Mouse (Mus musculus) forebrain, embryonic 11.5 days (tissue): ENCODE measurements around the gene Teddm3. TPM values are rescaled to one million over a fixed set of nuclear protein-coding genes. Genes with fewer than 3 reads are reported as not detected.
"Not testable (repeated sequence)": the region's sequence is repeated elsewhere in the genome, so short reads cannot be mapped to it uniquely, and the experiment has no call there.

Experiments
- ATAC-seq: fragments of 200-750 bp; cut with Nextera tagmentation; replicated peaks from 2 replicates; pipeline ENCODE4 v1.8.0; 2017; ENCODE audit warnings: moderate TSS enrichment; ENCODE audit not compliant: low FRiP score
- DNase-seq: peaks from one replicate; pipeline ENCODE4 v3.0.0-alpha.2; 2017; ENCODE audit warnings: low spot score
- H3K27ac ChIP-seq: fragments of 300-500 bp; sonication (generic); 2 replicates; pipeline ENCODE4 v1.5.1; 2014; ENCODE audit warnings: low read depth, low read length
- H3K27me3 ChIP-seq: fragments of 300-500 bp; sonication (generic); 2 replicates; pipeline ENCODE4 v1.6.1; 2014; ENCODE audit warnings: mild to moderate bottlenecking, low read length, mixed read lengths; ENCODE audit not compliant: control insufficient read depth, insufficient read depth
- H3K36me3 ChIP-seq: fragments of 300-500 bp; sonication (generic); 2 replicates; pipeline ENCODE4 v1.6.1; 2014; ENCODE audit warnings: mild to moderate bottlenecking, low read length, moderate library complexity, mixed read lengths; ENCODE audit not compliant: control insufficient read depth, insufficient read depth
- H3K4me1 ChIP-seq: fragments of 300-500 bp; sonication (generic); replicated peaks from 2 replicates; pipeline ENCODE4 v1.6.1; 2014; ENCODE audit warnings: low read length, mixed read lengths; ENCODE audit not compliant: control insufficient read depth, insufficient read depth
- H3K4me2 ChIP-seq: fragments of 300-500 bp; sonication (generic); 2 replicates; pipeline ENCODE4 v1.6.1; 2014; ENCODE audit warnings: low read depth, mild to moderate bottlenecking, low read length, moderate library complexity, mixed read lengths; ENCODE audit not compliant: severe bottlenecking
- H3K4me3 ChIP-seq: fragments of 300-500 bp; sonication (generic); 2 replicates; pipeline ENCODE4 v1.5.1; 2014; ENCODE audit warnings: low read depth, low read length
- H3K9ac ChIP-seq: fragments of 300-500 bp; sonication (generic); 2 replicates; pipeline ENCODE4 v1.6.1; 2014; ENCODE audit warnings: low read length
- H3K9me3 ChIP-seq: fragments of 300-500 bp; sonication (generic); 2 replicates; pipeline ENCODE4 v1.6.1; 2016; ENCODE audit warnings: low read length, mixed read lengths; ENCODE audit not compliant: control insufficient read depth
- WGBS: fragments of 180-500 bp; shearing (Covaris S2); extraction: QIAGEN DNeasy Blood & Tissue Kit; methylation state at CpG from one replicate; pipeline ENCODE4 v1.1.7; 2014; 5-methylcytosine and 5-hydroxymethylcytosine counted together
- polyA plus RNA-seq: library from polyadenylated mRNA; unstranded; fragments of >200 nt; fragmentation: Nextera tagmentation; extraction: Ambion mirVana; gene quantifications from 2 replicates; pipeline ENCODE4 v1.2.1, GENCODE M21; 2014

The Teddm3 gene
- polyA plus RNA-seq = not detected in 2 replicates

- not testable (repeated sequence) for H3K4me1 ChIP-seq, H3K27ac ChIP-seq, H3K9me3 ChIP-seq, DNase-seq, H3K4me3 ChIP-seq, H3K9ac ChIP-seq, H3K4me2 ChIP-seq, ATAC-seq, H3K36me3 ChIP-seq, H3K27me3 ChIP-seq
- WGBS = no CpG with 5 or more reads among the region's 2 CpGs
Observed at GRCm38 (mm10) chr16:21153900-21154299, at the start of gene Teddm3. TSS of gene Teddm3 (minus strand) at chr16:21154000.

GRCm38 (mm10) chr16:21202731-21203130, 48.9 kb upstream of the Teddm3 start:
- ATAC-seq (no peak), DNase-seq (no peak)
- Histone ChIP-seq H3K36me3 (no peaks in the 10 kb centered on the region), H3K27me3 (no peaks in the 10 kb centered on the region; the same call in 1 of the 2 replicates), H3K9ac (no peak overlapping the region), H3K4me3 (no peak overlapping the region), H3K4me2 (no peak overlapping the region), H3K4me1 (peaks cover 5% of the 10 kb centered on the region; the same call in 1 of the 2 replicates), H3K9me3 (no peaks in the 10 kb centered on the region), H3K27ac (no peak overlapping the region)
- 81% methylated on average over 4 of the region's 4 CpGs for WGBS

- Histone ChIP-seq H3K4me3 (no peak overlapping the region), H3K4me1 (no peaks in the 10 kb centered on the region), H3K9ac (no peak overlapping the region), H3K9me3 (no peaks in the 10 kb centered on the region), H3K27me3 (no peaks in the 10 kb centered on the region; the same call in 1 of the 2 replicates), H3K4me2 (no peak overlapping the region), H3K27ac (no peak overlapping the region), H3K36me3 (no peaks in the 10 kb centered on the region)
- 64% methylated on average over 8 of the region's 8 CpGs for WGBS
- DNase-seq = peak; percentile 35
- ATAC-seq = no peak
Observed at GRCm38 (mm10) chr16:21199426-21199825, 45.6 kb upstream of the Teddm3 start.

GRCm38 (mm10) chr16:21198529-21198928, 44.7 kb upstream of the Teddm3 start:
- no peaks in the 10 kb centered on the region for H3K4me1 ChIP-seq
- 0% methylated on average over 1 of the region's 1 CpGs for WGBS
- no peak overlapping the region for H3K9ac ChIP-seq
- ATAC-seq (no peak), DNase-seq (peak; percentile 51)
- H3K27me3 ChIP-seq = no peaks in the 10 kb centered on the region; the same call in 1 of the 2 replicates
- no peak overlapping the region for H3K27ac ChIP-seq
- no peaks in the 10 kb centered on the region for H3K36me3 ChIP-seq
- H3K4me3 ChIP-seq = no peak overlapping the region
- no peak overlapping the region for H3K4me2 ChIP-seq
- no peaks in the 10 kb centered on the region for H3K9me3 ChIP-seq

- ATAC-seq = no peak
- Histone ChIP-seq H3K4me1 (no peaks in the 10 kb centered on the region), H3K27me3 (no peaks in the 10 kb centered on the region; the same call in 1 of the 2 replicates), H3K36me3 (no peaks in the 10 kb centered on the region), H3K9ac (no peak overlapping the region), H3K9me3 (no peaks in the 10 kb centered on the region), H3K4me3 (no peak overlapping the region), H3K27ac (no peak overlapping the region), H3K4me2 (no peak overlapping the region)
- WGBS = 88% methylated on average over 7 of the region's 7 CpGs
- no peak for DNase-seq
Observed at GRCm38 (mm10) chr16:21198006-21198405, 44.2 kb upstream of the Teddm3 start.

GRCm38 (mm10) chr16:21197542-21197941, 43.7 kb upstream of the Teddm3 start:
- no peaks in the 10 kb centered on the region for H3K4me1 ChIP-seq
- no peaks in the 10 kb centered on the region for H3K36me3 ChIP-seq
- no peak overlapping the region for H3K4me3 ChIP-seq
- H3K9ac ChIP-seq = no peak overlapping the region
- H3K9me3 ChIP-seq = no peaks in the 10 kb centered on the region
- ATAC-seq (no peak), DNase-seq (no peak)
- H3K27me3 ChIP-seq = no peaks in the 10 kb centered on the region
- WGBS = 95% methylated on average over 4 of the region's 4 CpGs
- H3K4me2 ChIP-seq = no peak overlapping the region
- no peak overlapping the region for H3K27ac ChIP-seq

GRCm38 (mm10) chr16:21196576-21196975, 42.8 kb upstream of the Teddm3 start:
- no peak overlapping the region for H3K4me2 ChIP-seq
- no peaks in the 10 kb centered on the region for H3K27me3 ChIP-seq
- no peaks in the 10 kb centered on the region for H3K9me3 ChIP-seq
- no peaks in the 10 kb centered on the region for H3K4me1 ChIP-seq
- 86% methylated on average over 3 of the region's 3 CpGs for WGBS
- no peaks in the 10 kb centered on the region for H3K36me3 ChIP-seq
- ATAC-seq (no peak), DNase-seq (no peak)
- H3K4me3 ChIP-seq = no peak overlapping the region
- no peak overlapping the region for H3K9ac ChIP-seq
- no peak overlapping the region for H3K27ac ChIP-seq

GRCm38 (mm10) chr16:21195260-21195866, 41.6 kb upstream of the Teddm3 start:
- H3K27ac ChIP-seq = no peak overlapping the region
- H3K36me3 ChIP-seq = no peaks in the 10 kb centered on the region
- H3K4me2 ChIP-seq = no peak overlapping the region
- H3K9me3 ChIP-seq = no peaks in the 10 kb centered on the region
- WGBS = 67% methylated on average over 8 of the region's 8 CpGs
- H3K4me1 ChIP-seq = no peaks in the 10 kb centered on the region
- H3K27me3 ChIP-seq = no peaks in the 10 kb centered on the region
- ATAC-seq = no peak
- DNase-seq = no peak
- H3K9ac ChIP-seq = no peak overlapping the region
- H3K4me3 ChIP-seq = no peak overlapping the region

- no peak for ATAC-seq
- H3K4me2 ChIP-seq = no peak overlapping the region
- H3K4me1 ChIP-seq = no peaks in the 10 kb centered on the region
- H3K9me3 ChIP-seq = no peaks in the 10 kb centered on the region
- DNase-seq = no peak
- H3K27ac ChIP-seq = no peak overlapping the region
- no peaks in the 10 kb centered on the region for H3K36me3 ChIP-seq
- no peaks in the 10 kb centered on the region for H3K27me3 ChIP-seq
- H3K9ac ChIP-seq = no peak overlapping the region
- 89% methylated on average over 12 of the region's 12 CpGs for WGBS
- no peak overlapping the region for H3K4me3 ChIP-seq
Observed at GRCm38 (mm10) chr16:21194182-21194581, 40.4 kb upstream of the Teddm3 start.
